Mouse (Mus musculus) myocyte (in vitro differentiated cells): ENCODE measurements around the gene Angptl4.

ENCODE experiments used
- MYOD1 ChIP-seq, 3 experiments: IDR thresholded peaks; one replicate each; pipeline ENCODE4 v1.6.1; 2011; ENCODE audit warnings: control low read depth in 2 of 3, low read depth in 2 of 3, mild to moderate bottlenecking in 2 of 3, moderate library complexity in 1 of 3; ENCODE audit not compliant: insufficient read length in 2 of 3, control insufficient read depth in 1 of 3
- MYOG ChIP-seq, 3 experiments: IDR thresholded peaks; one replicate each; pipeline ENCODE4 v1.6.1; 2011; ENCODE audit warnings: control low read depth in 2 of 3, low read depth in 2 of 3, mild to moderate bottlenecking in 2 of 3; ENCODE audit not compliant: insufficient read length in 2 of 3, control insufficient read depth in 1 of 3, insufficient read depth in 1 of 3
- POLR2A ChIP-seq: IDR thresholded peaks from one replicate; pipeline ENCODE4 v1.6.1; 2011; ENCODE audit warnings: low read depth, mild to moderate bottlenecking, control low read depth, moderate library complexity; ENCODE audit not compliant: insufficient read length
- USF1 ChIP-seq: IDR thresholded peaks from one replicate; pipeline ENCODE4 v1.6.1; 2011; ENCODE audit warnings: low read depth, mild to moderate bottlenecking, control low read depth, moderate library complexity

DNA sequence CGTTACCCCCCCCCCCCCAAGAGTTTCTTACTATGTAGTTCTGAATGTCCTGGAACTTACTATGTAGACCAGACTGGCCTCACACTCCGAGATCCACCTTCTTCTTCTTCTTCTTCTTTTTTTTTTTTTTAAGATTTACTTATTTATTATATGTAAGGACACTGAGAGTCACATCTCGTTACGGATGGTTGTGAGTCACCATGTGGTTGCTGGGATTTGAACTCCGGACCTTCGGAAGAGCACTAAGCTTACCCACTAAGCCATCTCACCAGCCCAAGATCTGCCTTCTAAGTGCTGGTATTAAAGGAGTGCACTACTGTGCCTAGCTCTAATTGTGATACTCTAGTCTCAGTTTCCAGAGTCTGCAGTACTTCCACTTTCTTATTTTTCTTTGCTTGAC lies 33.8 kb upstream of the Angptl4 start:
- TF ChIP-seq MYOG (IDR thresholded peaks at IDR 0.05; ENCODE audit: control insufficient read depth in 1 of 3, insufficient read depth in 1 of 3, insufficient read length in 2 of 3, low read depth in 2 of 3) = no peak
- no peak for TF ChIP-seq POLR2A
- no peak for TF ChIP-seq USF1
- no peak for TF ChIP-seq MYOD1 (IDR thresholded peaks at IDR 0.05; ENCODE audit: control insufficient read depth in 1 of 3, insufficient read length in 2 of 3, low read depth in 2 of 3)
